Mouse (Mus musculus): ENCODE data around the gene Sertm1. TPM values are rescaled to one million over a fixed set of nuclear protein-coding genes. Genes with fewer than 3 reads are reported as not detected.

Sertm1 gene
- total RNA-seq (2021), result not detected
- long read RNA-seq, experiment 1, result 0 reads
- long read RNA-seq, experiment 2, result 0 reads

GRCm38 (mm10) chr3:54915643-54916071, at the start of gene Sertm1:
TSS of gene Sertm1 (minus strand) at chr3:54915887.
- no peak for DNase-seq

- no peak for DNase-seq
Measured at GRCm38 (mm10) chr3:54964948-54965506, 49.3 kb upstream of the Sertm1 start.

- DNase-seq, result no peak
Measured at GRCm38 (mm10) chr3:54943067-54943810, 27.6 kb upstream of the Sertm1 start.

- DNase-seq, result no peak
Measured at GRCm38 (mm10) chr3:54934535-54934934, 18.8 kb upstream of the Sertm1 start.

- DNase-seq, result no peak
Measured at GRCm38 (mm10) chr3:54932599-54932998, 16.9 kb upstream of the Sertm1 start.

- no peak for DNase-seq
Measured at GRCm38 (mm10) chr3:54920425-54920824, 4.7 kb upstream of the Sertm1 start.

- no peak for DNase-seq
Measured at GRCm38 (mm10) chr3:54914845-54915642, 643 bp downstream of the Sertm1 start.

- DNase-seq, result no peak
Measured at GRCm38 (mm10) chr3:54908878-54909277, 6.8 kb downstream of the Sertm1 start.

- no peak for DNase-seq
Measured at GRCm38 (mm10) chr3:54897974-54898373, 17.7 kb downstream of the Sertm1 start.

- no peak for DNase-seq
Measured at GRCm38 (mm10) chr3:54894891-54895290, 20.8 kb downstream of the Sertm1 start.

GRCm38 (mm10) chr3:54892218-54892617, 23.5 kb downstream of the Sertm1 start:
- no peak for DNase-seq

GRCm38 (mm10) chr3:54886501-54886900, 29.2 kb downstream of the Sertm1 start:
- DNase-seq, result no peak

Other genes with a start within 250 kb of the Sertm1 start
- 10 to 100 TPM; 12.1 to 12.4 TPM for gene Supt20, start 223.1 kb downstream of the Sertm1 start, total RNA-seq (2021)
- not detected for gene Gm21958, start 201.5 kb downstream of the Sertm1 start, total RNA-seq (2021)
- 1 to 10 TPM; 8.9 to 9.8 TPM for gene Exosc8, start 180.5 kb downstream of the Sertm1 start, total RNA-seq (2021)
- gene Alg5, start 180.3 kb downstream of the Sertm1 start, total RNA-seq (2021), result 1 to 10 TPM; 9.3 to 9.4 TPM
- under 1 TPM; 0.16 to 0.51 TPM for gene Smad9, start 160.3 kb downstream of the Sertm1 start, total RNA-seq (2021)
- 10 to 100 TPM; 29.0 to 30.5 TPM for gene Rfxap, start 108.1 kb downstream of the Sertm1 start, total RNA-seq (2021)
- gene Ccna1, start 139.6 kb upstream of the Sertm1 start, total RNA-seq (2021), result not detected
- 10 to 100 TPM; 24.8 to 28.6 TPM for gene Spg20, start 196.2 kb upstream of the Sertm1 start, total RNA-seq (2021)
- gene Ccdc169, start 221.5 kb upstream of the Sertm1 start, total RNA-seq (2021), result not detected